In genomic region chr14:16772927-16773326, GRCm38 (mm10) we compare ENCODE assay signal across 24 mouse cellular contexts. TPM values are rescaled to one million over a fixed set of nuclear protein-coding genes. Genes with fewer than 3 reads are reported as not detected.
DNase-seq lines count a peak whose midpoint lies in the region; ATAC-seq lines count a peak whose summit lies in the region.
"Had no signal": no experiment of that assay in that cellular context is flagged by ENCODE, and none has a peak within 500 bp of the region (broad histone marks: within the 10 kb centered on the region; RNA-seq: fewer than 3 reads in every experiment).

No protein-coding gene starts in this region.

- H3K4me1 ChIP-seq in kidney, embryonic 16.5 days (ENCODE audit: insufficient read depth, low read length) = no peaks in the 10 kb centered on the region
- H3K4me1 ChIP-seq: embryonic facial prominence, embryonic 15.5 days; forebrain, embryonic 10.5 days; heart, embryonic 15.5 days; hindbrain, embryonic 15.5 days had no signal

- no peak overlapping the region for H3K4me2 ChIP-seq in kidney, embryonic 16.5 days (replicated peaks; ENCODE audit: low read depth, low read length)
- H3K4me2 ChIP-seq: embryonic facial prominence, embryonic 15.5 days; heart, embryonic 11.5 days; heart, embryonic 15.5 days; hindbrain, embryonic 15.5 days had no signal

- H3K4me3 ChIP-seq in kidney, embryonic 16.5 days (ENCODE audit: low read length) = no peak overlapping the region
- H3K4me3 ChIP-seq: embryonic facial prominence, embryonic 15.5 days; erythroblast, embryonic 14.5 days; forebrain, embryonic 10.5 days; heart, embryonic 15.5 days; hindbrain, embryonic 15.5 days had no signal

- no peak for ATAC-seq in kidney, embryonic 16.5 days (ENCODE audit: low FRiP score, low TSS enrichment)
- ATAC-seq in CD4-positive, CD25-positive, alpha-beta regulatory T cell, adult 4 months = no peak
- ATAC-seq: forebrain, embryonic 14.5 days had no signal

- no peaks in the 10 kb centered on the region for H3K36me3 ChIP-seq in kidney, embryonic 16.5 days (ENCODE audit: insufficient read depth, low read length)
- H3K36me3 ChIP-seq: embryonic facial prominence, embryonic 15.5 days; forebrain, embryonic 10.5 days; G1E; heart, embryonic 15.5 days; hindbrain, embryonic 15.5 days had no signal

- H3K9ac ChIP-seq in kidney, embryonic 16.5 days (replicated peaks; ENCODE audit: low read length) = no peak overlapping the region
- H3K9ac ChIP-seq: embryonic facial prominence, embryonic 15.5 days; heart, embryonic 15.5 days; hindbrain, embryonic 15.5 days had no signal

- H3K9me3 ChIP-seq in kidney, embryonic 16.5 days (ENCODE audit: low read length) = no peaks in the 10 kb centered on the region
- H3K9me3 ChIP-seq: embryonic facial prominence, embryonic 15.5 days; G1E; heart, embryonic 15.5 days; hindbrain, embryonic 15.5 days had no signal

- WGBS in kidney, embryonic 16.5 days = 58% methylated on average over 3 of the region's 3 CpGs

- H3K27me3 ChIP-seq in kidney, embryonic 16.5 days (ENCODE audit: insufficient read depth, low read length) = no peaks in the 10 kb centered on the region
- H3K27me3 ChIP-seq: embryonic facial prominence, embryonic 15.5 days; heart, embryonic 15.5 days; hindbrain, embryonic 15.5 days had no signal

- peak; percentile 59 for DNase-seq in heart, adult 11 months
- no peak for DNase-seq in heart, adult 8-10 months (ENCODE audit: low spot score)
- peak; percentile 48 for DNase-seq in kidney, adult 9 months
- peak; percentile 3 to 33 for DNase-seq in kidney, postnatal 36 days
- no peak for DNase-seq in kidney, postnatal 10 days
- peak; percentile 33 for DNase-seq in 3T3-L1 (ENCODE audit: low read depth, low spot score)
- DNase-seq: cerebellum, adult 11 months; cerebellum, adult 8-10 months; cerebellum, postnatal 14 days; embryo, embryonic 11 days; gastrocnemius, postnatal 36 days; heart, adult 18-20 months; heart, postnatal 14 days had no signal

- no peak overlapping the region for H3K27ac ChIP-seq in kidney, embryonic 16.5 days (ENCODE audit: low read length)
- H3K27ac ChIP-seq: embryonic facial prominence, embryonic 15.5 days; forebrain, embryonic 10.5 days; heart, embryonic 15.5 days; hindbrain, embryonic 15.5 days had no signal

RNA-seq across cellular contexts. Expression of gene Rarb, which starts 46.0 kb away (rescaled TPM):
- 10 to 100 TPM; 15.3 to 18.2 (median 17.3) TPM for total RNA-seq in heart, adult 8-10 months (2022)
- polyA plus RNA-seq in kidney, embryonic 16.5 days (2015; fragmentation: Nextera tagmentation; extraction: Ambion mirVana) = 31.2 and 31.4 TPM in 2 replicates
- not detected for polyA plus RNA-seq in CD4-positive, CD25-positive, alpha-beta regulatory T cell, adult 4 months (2017; shearing (Covaris generic))
- total RNA-seq: common myeloid progenitor, adult 5-6 weeks had no signal
- polyA plus RNA-seq: erythroblast, embryonic 14.5 days; G1E had no signal

Comparison
In these comparisons a context has a peak if more than half of its experiments do, and no peak if none do; other contexts are left out.
1. DNase-seq: peak in heart, adult 11 months (single experiment), kidney, adult 9 months (single experiment), kidney, postnatal 36 days (2 of 2) and 3T3-L1 (single experiment); none in heart, adult 8-10 months (single experiment) and kidney, postnatal 10 days (single experiment).
2. RNA of gene Rarb, which starts 46.0 kb away (polyA plus RNA-seq): 31.2 to 31.4 TPM in kidney, embryonic 16.5 days; not detected in CD4-positive, CD25-positive, alpha-beta regulatory T cell, adult 4 months; every median in the first group is over 10 times any median in the second.